Mouse (Mus musculus): ENCODE data around the gene Ap1s1.

DNA sequence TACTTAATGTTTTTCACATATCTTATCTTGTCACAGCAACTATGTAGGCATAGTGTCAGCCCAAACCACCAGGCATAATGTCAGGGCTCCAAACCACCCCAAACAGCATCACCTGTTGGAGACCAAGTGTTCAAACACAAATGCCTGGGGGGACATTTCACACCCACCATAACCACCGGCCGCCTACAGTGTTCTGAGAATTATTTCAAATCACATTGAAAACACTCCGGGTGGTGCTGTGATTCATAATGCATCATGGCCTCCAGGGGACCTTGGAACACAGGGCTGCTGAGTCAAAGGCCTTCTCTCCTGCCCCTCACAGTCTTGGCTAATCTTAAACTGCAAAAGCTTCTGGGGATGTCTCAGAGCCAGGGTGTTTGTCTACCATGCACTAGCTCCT lies 30.0 kb downstream of the Ap1s1 start:
- TF ChIP-seq CTCF (IDR thresholded peaks at IDR 0.05; ENCODE audit: low read depth): no peak
- no peak for TF ChIP-seq EP300 (optimal IDR thresholded peaks at IDR 0.05)

Measured in stomach, postnatal 0 days (tissue).